Mouse (Mus musculus): Measurements from ENCODE around the gene Ap4s1. TPM values are rescaled to one million over a fixed set of nuclear protein-coding genes. Genes with fewer than 3 reads are reported as not detected.
A peak's percentile ranks its signal among the peaks of the same experiment; 100 is the strongest.
"Not testable (repeated sequence)": the region's sequence is repeated elsewhere in the genome, so short reads cannot be mapped to it uniquely, and the experiment has no call there.

The Ap4s1 gene
- total RNA-seq (2021) = 10 to 100 TPM; 52.6 to 57.2 TPM

GRCm38 (mm10) chr12:51690893-51691844 is at the start of gene Ap4s1:
Gene Ap4s1 (plus strand): TSS chr12:51691033.
- DNase-seq = peak; percentile 74 to 83
- intact Hi-C loops (cut with DNase I) = loop anchor here (1.0 to 2.0 kb wide), 3 partner anchors 14 to 38 kb away; no protein-coding TSS in a partner anchor

GRCm38 (mm10) chr12:51641871-51642270 is 49.0 kb upstream of the Ap4s1 start:
- intact Hi-C loops (cut with DNase I) = no loop called here
- DNase-seq = no peak

- DNase-seq; intact Hi-C loops (cut with DNase I): not testable (repeated sequence)
Observed at GRCm38 (mm10) chr12:51649401-51649800, 41.4 kb upstream of the Ap4s1 start.

GRCm38 (mm10) chr12:51655944-51656465 is 34.8 kb upstream of the Ap4s1 start:
- intact Hi-C loops (cut with DNase I) = no loop called here
- DNase-seq = no peak

- DNase-seq = no peak
- intact Hi-C loops (cut with DNase I) = no loop called here
Observed at GRCm38 (mm10) chr12:51663011-51663410, 27.8 kb upstream of the Ap4s1 start.

- intact Hi-C loops (cut with DNase I) = loop anchor here (1.0 kb wide), 1 partner anchor 77 kb away; no protein-coding TSS in a partner anchor
- no peak for DNase-seq
Observed at GRCm38 (mm10) chr12:51663908-51664307, 26.9 kb upstream of the Ap4s1 start.

- no peak for DNase-seq
Observed at GRCm38 (mm10) chr12:51666708-51667430, 24.0 kb upstream of the Ap4s1 start.

GRCm38 (mm10) chr12:51671231-51671891 is 19.5 kb upstream of the Ap4s1 start:
- intact Hi-C loops (cut with DNase I) = no loop called here
- no peak for DNase-seq

More at GRCm38 (mm10) chr12:51666708-51667430, 24.0 kb upstream of the Ap4s1 start:
- intact Hi-C loops (cut with DNase I) = loop anchor here (2.0 kb wide), 1 partner anchor 24 kb away; the partner anchor contains the start of genes Ap4s1 and Strn3

GRCm38 (mm10) chr12:51673270-51673669 is 17.6 kb upstream of the Ap4s1 start:
- intact Hi-C loops (cut with DNase I) = no loop called here

GRCm38 (mm10) chr12:51676442-51676841 is 14.4 kb upstream of the Ap4s1 start:
- no peak for DNase-seq
- intact Hi-C loops (cut with DNase I) = loop anchor here (2.0 kb wide), 1 partner anchor 14 kb away; the partner anchor contains the start of genes Ap4s1 and Strn3

More at GRCm38 (mm10) chr12:51673270-51673669, 17.6 kb upstream of the Ap4s1 start:
- no peak for DNase-seq

- no peak for DNase-seq
- intact Hi-C loops (cut with DNase I) = no loop called here
Observed at GRCm38 (mm10) chr12:51678844-51679243, 12.0 kb upstream of the Ap4s1 start.

GRCm38 (mm10) chr12:51688546-51688945 is 2.3 kb upstream of the Ap4s1 start:
- no peak for DNase-seq
- intact Hi-C loops (cut with DNase I) = no loop called here

GRCm38 (mm10) chr12:51691845-51692632 is 1.2 kb downstream of the Ap4s1 start, which contains the start of gene Strn3:
Gene Strn3 (minus strand): TSS chr12:51691897.
- intact Hi-C loops (cut with DNase I) = loop anchor here (1.0 to 2.0 kb wide), 3 partner anchors 15 to 37 kb away; no protein-coding TSS in a partner anchor
- peak; percentile 93 to 97 for DNase-seq

GRCm38 (mm10) chr12:51692870-51693269 is 2.0 kb downstream of the Ap4s1 start:
- intact Hi-C loops (cut with DNase I); DNase-seq: not testable (repeated sequence)

GRCm38 (mm10) chr12:51693419-51693818 is 2.6 kb downstream of the Ap4s1 start:
- intact Hi-C loops (cut with DNase I) = no loop called here
- no peak for DNase-seq

- intact Hi-C loops (cut with DNase I) = loop anchor here (2.0 kb wide), 1 partner anchor 15 kb away; no protein-coding TSS in a partner anchor
Observed at GRCm38 (mm10) chr12:51694096-51694495, 3.3 kb downstream of the Ap4s1 start.

GRCm38 (mm10) chr12:51694966-51695365 is 4.1 kb downstream of the Ap4s1 start:
- intact Hi-C loops (cut with DNase I) = loop anchor here (2.0 kb wide), 1 partner anchor 14 kb away; no protein-coding TSS in a partner anchor
- DNase-seq = no peak

More at GRCm38 (mm10) chr12:51694096-51694495, 3.3 kb downstream of the Ap4s1 start:
- DNase-seq = no peak

GRCm38 (mm10) chr12:51696157-51696556 is 5.3 kb downstream of the Ap4s1 start:
- DNase-seq = no peak
- intact Hi-C loops (cut with DNase I) = no loop called here
